Mouse (Mus musculus): Measurements from ENCODE around the gene Lrrc34. TPM values are rescaled to one million over a fixed set of nuclear protein-coding genes. Genes with fewer than 3 reads are reported as not detected.

The Lrrc34 gene
- polyA plus RNA-seq, 2 experiments: 0.02 TPM; not detected in 1

DNA sequence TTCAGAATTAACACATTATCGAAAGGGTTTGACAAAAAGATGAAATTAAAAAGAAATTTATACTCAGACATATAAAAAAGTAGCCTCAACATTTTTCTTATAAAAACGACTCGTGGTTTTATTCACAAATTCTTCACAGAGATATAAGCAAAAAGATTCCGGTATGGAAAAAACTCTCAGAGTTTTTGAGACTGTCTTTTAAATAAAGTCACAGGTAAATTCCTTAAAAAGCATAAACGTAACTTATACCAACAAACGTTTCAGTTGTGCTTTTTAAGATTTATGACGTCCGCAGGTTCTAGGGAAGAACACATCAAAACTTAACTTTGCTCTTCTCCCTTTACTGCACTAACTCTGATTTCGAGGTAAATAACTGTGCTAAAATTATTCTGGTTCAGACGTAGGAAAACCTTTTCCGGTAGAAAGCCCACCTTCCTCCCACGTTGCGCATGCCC is 46.0 kb downstream of the Lrrc34 start:
- Histone ChIP-seq H3K4me2 (ENCODE audit: low read depth) (peak overlapping the region; percentile 93), H3K36me3 (replicated peaks; ENCODE audit: control insufficient read depth, insufficient read depth, low read depth) (peaks cover 6% of the 10 kb centered on the region), H3K9me3 (ENCODE audit: control insufficient read depth, low read length) (no peaks in the 10 kb centered on the region), H3K27me3 (ENCODE audit: control insufficient read depth, insufficient read depth, low read length) (peaks cover 3% of the 10 kb centered on the region; the same call in 1 of the 2 replicates), H3K4me3 (ENCODE audit: insufficient read depth in 1 of 2, low read depth in 2 of 2, low read length in 2 of 2) (peak overlapping the region; percentile 69 to 81), H3K4me1 (replicated peaks; ENCODE audit: control insufficient read depth in 2 of 2, insufficient read depth in 2 of 2, low read length in 1 of 2) (peaks cover 4 to 9% of the 10 kb centered on the region in 2 experiments), H3K27ac (peak overlapping the region; percentile 81), H3K9ac (replicated peaks) (peak overlapping the region; percentile 62)
- DNase-seq (ENCODE audit: low read depth in 3 of 3, low spot score in 3 of 3): no peak
- TF ChIP-seq CTCF (IDR thresholded peaks at IDR 0.05; ENCODE audit: low read depth) (no peak), EP300 (IDR thresholded peaks at IDR 0.05; ENCODE audit: low read depth) (no peak)
- under 1% methylated on average over 13 of the region's 13 CpGs for WGBS (ENCODE audit: insufficient replicate concordance)
- ATAC-seq (ENCODE audit: insufficient read depth): no peak

DNA sequence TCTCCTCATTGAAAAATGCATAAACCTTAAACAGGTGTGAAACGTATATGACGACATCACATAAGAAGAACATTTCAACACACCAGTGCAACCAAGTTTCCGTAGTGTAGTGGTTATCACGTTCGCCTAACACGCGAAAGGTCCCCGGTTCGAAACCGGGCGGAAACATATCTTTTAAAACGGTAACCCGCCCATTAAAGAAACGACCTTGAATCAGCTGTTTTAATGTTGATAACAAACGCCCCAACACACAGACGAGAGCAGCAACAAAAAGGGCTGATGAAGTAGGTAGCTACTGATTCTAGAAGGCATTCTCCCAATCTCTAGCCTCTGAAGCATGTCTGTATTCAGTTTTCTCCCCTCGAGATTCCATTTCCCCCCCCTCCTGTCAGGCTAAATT is 46.5 kb downstream of the Lrrc34 start:
- peaks cover 4 to 9% of the 10 kb centered on the region in 2 experiments for H3K4me1 ChIP-seq (replicated peaks; ENCODE audit: control insufficient read depth in 2 of 2, insufficient read depth in 2 of 2, low read length in 1 of 2)
- ATAC-seq (ENCODE audit: insufficient read depth): peak; percentile 57
- peaks cover 6% of the 10 kb centered on the region for H3K36me3 ChIP-seq (replicated peaks; ENCODE audit: control insufficient read depth, insufficient read depth, low read depth)
- under 1% methylated on average over 17 of the region's 17 CpGs for WGBS (ENCODE audit: insufficient replicate concordance)
- H3K27me3 ChIP-seq (ENCODE audit: control insufficient read depth, insufficient read depth, low read length): peaks cover 3% of the 10 kb centered on the region; the same call in 1 of the 2 replicates
- peak overlapping the region; percentile 81 for H3K27ac ChIP-seq
- peak overlapping the region; percentile 93 for H3K4me2 ChIP-seq (ENCODE audit: low read depth)
- H3K9ac ChIP-seq (replicated peaks): peak overlapping the region; percentile 33; the same call in 1 of the 2 replicates
- H3K4me3 ChIP-seq (ENCODE audit: insufficient read depth in 1 of 2, low read depth in 2 of 2, low read length in 2 of 2): peak overlapping the region; percentile 69 to 88
- no peaks in the 10 kb centered on the region for H3K9me3 ChIP-seq (ENCODE audit: control insufficient read depth, low read length)
- DNase-seq (ENCODE audit: low read depth in 3 of 3, low spot score in 3 of 3): peak; percentile 88 to 92 (median 89)
- TF ChIP-seq EP300 (IDR thresholded peaks at IDR 0.05; ENCODE audit: low read depth): peak; percentile 67
- no peak for TF ChIP-seq CTCF (IDR thresholded peaks at IDR 0.05; ENCODE audit: low read depth)

DNA sequence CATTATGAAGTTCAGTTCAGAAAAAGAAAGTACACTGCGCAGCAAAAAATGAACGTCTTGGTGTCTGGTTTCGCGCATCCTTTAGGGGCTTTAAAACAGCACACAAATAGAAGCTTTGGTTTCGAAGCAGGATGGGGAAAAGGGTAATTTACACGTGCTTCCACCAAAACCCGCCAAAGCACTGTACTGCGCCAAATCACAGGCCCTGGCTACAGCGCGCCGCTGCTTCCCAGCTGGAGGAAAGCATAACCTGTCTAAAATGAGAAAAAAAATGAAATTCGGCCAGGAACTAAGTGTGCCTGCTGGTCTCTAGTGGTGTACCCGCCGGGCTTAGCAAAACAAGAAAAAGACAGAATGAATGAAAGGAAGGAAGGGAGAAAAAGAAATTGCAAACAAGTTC is 47.0 kb downstream of the Lrrc34 start:
- H3K9me3 ChIP-seq (ENCODE audit: control insufficient read depth, low read length): no peaks in the 10 kb centered on the region
- H3K4me3 ChIP-seq (ENCODE audit: insufficient read depth in 1 of 2, low read depth in 2 of 2, low read length in 2 of 2): peak overlapping the region; percentile 69 to 88
- no peak for ATAC-seq (ENCODE audit: insufficient read depth)
- no peak for TF ChIP-seq CTCF (IDR thresholded peaks at IDR 0.05; ENCODE audit: low read depth)
- H3K4me1 ChIP-seq (replicated peaks; ENCODE audit: control insufficient read depth in 2 of 2, insufficient read depth in 2 of 2, low read length in 1 of 2): peaks cover 4 to 9% of the 10 kb centered on the region in 2 experiments
- peaks cover 4% of the 10 kb centered on the region for H3K36me3 ChIP-seq (replicated peaks; ENCODE audit: control insufficient read depth, insufficient read depth, low read depth)
- peak overlapping the region; percentile 93 for H3K4me2 ChIP-seq (ENCODE audit: low read depth)
- H3K9ac ChIP-seq (replicated peaks): peak overlapping the region; percentile 78
- DNase-seq (ENCODE audit: low read depth in 3 of 3, low spot score in 3 of 3): no peak
- H3K27ac ChIP-seq: peak overlapping the region; percentile 64
- H3K27me3 ChIP-seq (ENCODE audit: control insufficient read depth, insufficient read depth, low read length): peaks cover 3% of the 10 kb centered on the region; the same call in 1 of the 2 replicates
- WGBS (ENCODE audit: insufficient replicate concordance): under 1% methylated on average over 14 of the region's 14 CpGs

DNA sequence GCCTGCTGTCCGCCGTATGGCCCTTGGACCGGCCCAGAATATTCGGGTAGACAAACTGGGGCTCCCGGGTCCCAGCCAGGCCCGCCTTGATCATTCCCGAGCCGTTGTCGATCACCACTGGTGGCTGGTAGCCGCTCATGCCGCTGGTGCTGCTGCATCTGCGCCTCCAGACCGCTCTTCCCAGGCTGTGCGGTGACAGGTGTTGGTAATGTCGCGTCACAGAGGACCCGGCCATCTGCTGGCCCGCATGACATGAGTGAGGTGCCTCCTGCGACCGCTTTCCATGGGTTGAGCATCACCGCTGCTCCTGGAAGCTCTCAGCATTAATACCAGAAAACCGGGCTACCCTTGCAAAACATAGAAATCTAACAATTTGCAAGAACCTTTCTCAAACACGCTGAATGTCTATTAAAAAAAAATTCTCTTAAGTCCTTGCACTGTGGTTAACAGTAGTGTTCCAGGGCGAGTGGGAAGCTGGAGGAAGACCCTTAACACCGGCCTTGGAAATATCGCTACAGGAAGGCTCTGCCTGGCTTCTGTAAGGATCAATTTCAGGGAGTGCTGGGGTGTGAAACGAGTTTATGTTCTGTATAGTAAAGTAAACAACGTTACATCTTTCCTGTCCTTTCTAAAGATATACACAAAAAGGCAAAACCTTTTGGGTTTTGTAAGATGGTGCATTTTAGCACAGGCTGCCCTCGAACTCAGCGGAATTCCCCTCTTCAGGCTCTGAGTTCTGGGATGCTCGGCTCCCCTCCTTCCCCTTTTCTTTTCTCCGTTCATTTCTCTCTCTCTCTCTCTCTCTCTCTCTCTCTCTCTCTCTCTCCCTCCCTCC is 47.7 kb downstream of the Lrrc34 start, which contains the start of gene Actrt3:
TSS of gene Actrt3 (minus strand) at position 229 of the 835 bp plus-strand sequence.
- Histone ChIP-seq H3K9ac (replicated peaks) (peak within 1 kb of the TSS; percentile 78), H3K36me3 (replicated peaks; ENCODE audit: control insufficient read depth, insufficient read depth, low read depth) (peaks cover 3% of the 10 kb centered on the region; the same call in 1 of the 2 replicates), H3K4me2 (ENCODE audit: low read depth) (peak within 1 kb of the TSS; percentile 93), H3K4me3 (ENCODE audit: insufficient read depth in 1 of 2, low read depth in 2 of 2, low read length in 2 of 2) (peak within 1 kb of the TSS; percentile 69 to 88), H3K4me1 (replicated peaks; ENCODE audit: control insufficient read depth in 2 of 2, insufficient read depth in 2 of 2, low read length in 1 of 2) (peaks cover 4 to 9% of the 10 kb centered on the region in 2 experiments), H3K27ac (peak within 1 kb of the TSS; percentile 64), H3K9me3 (ENCODE audit: control insufficient read depth, low read length) (no peaks in the 10 kb centered on the region), H3K27me3 (ENCODE audit: control insufficient read depth, insufficient read depth, low read length) (peaks cover 3% of the 10 kb centered on the region; the same call in 1 of the 2 replicates)
- ATAC-seq (ENCODE audit: insufficient read depth): no peak
- WGBS (ENCODE audit: insufficient replicate concordance): 3% methylated on average over 32 of the region's 32 CpGs
- no peak for DNase-seq (ENCODE audit: low read depth in 3 of 3, low spot score in 3 of 3)
- TF ChIP-seq EP300 (IDR thresholded peaks at IDR 0.05; ENCODE audit: low read depth) (no peak), CTCF (IDR thresholded peaks at IDR 0.05; ENCODE audit: low read depth) (no peak)

DNA sequence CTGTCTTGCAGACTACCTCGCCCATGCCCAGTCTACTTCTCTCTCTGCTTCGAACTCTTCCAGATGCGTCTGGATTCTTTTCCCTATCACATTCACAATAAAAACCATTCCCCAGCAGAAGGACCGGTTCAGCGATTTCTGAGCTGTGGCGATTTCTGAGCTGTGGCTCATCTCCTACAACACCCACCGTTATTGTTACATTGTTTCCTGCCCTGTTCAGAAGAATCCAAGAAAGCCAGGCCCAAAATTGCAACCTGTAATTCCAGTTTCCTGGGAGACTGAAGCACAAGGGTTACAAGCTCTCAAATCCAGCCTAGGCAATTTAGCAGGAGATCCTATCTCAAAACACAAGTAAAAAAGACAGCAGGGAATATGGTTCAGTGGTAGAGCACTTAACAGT is 50.4 kb downstream of the Lrrc34 start:
- 80% methylated on average over 7 of the region's 7 CpGs for WGBS (ENCODE audit: insufficient replicate concordance)
- no peak overlapping the region for H3K27ac ChIP-seq
- H3K4me1 ChIP-seq (replicated peaks; ENCODE audit: control insufficient read depth in 2 of 2, insufficient read depth in 2 of 2, low read length in 1 of 2): peaks cover 0 to 7% of the 10 kb centered on the region in 2 experiments; a peak in 3 of 4 replicates
- no peak for ATAC-seq (ENCODE audit: insufficient read depth)
- TF ChIP-seq EP300 (IDR thresholded peaks at IDR 0.05; ENCODE audit: low read depth): no peak
- TF ChIP-seq CTCF (IDR thresholded peaks at IDR 0.05; ENCODE audit: low read depth): no peak
- no peak overlapping the region for H3K4me3 ChIP-seq (ENCODE audit: insufficient read depth in 1 of 2, low read depth in 2 of 2, low read length in 2 of 2)
- H3K36me3 ChIP-seq (replicated peaks; ENCODE audit: control insufficient read depth, insufficient read depth, low read depth): no peaks in the 10 kb centered on the region
- H3K9ac ChIP-seq (replicated peaks): no peak overlapping the region
- no peaks in the 10 kb centered on the region for H3K9me3 ChIP-seq (ENCODE audit: control insufficient read depth, low read length)
- H3K27me3 ChIP-seq (ENCODE audit: control insufficient read depth, insufficient read depth, low read length): peaks cover 3% of the 10 kb centered on the region; the same call in 1 of the 2 replicates
- no peak for DNase-seq (ENCODE audit: low read depth in 3 of 3, low spot score in 3 of 3)
- no peak overlapping the region for H3K4me2 ChIP-seq (ENCODE audit: low read depth)
